Mouse (Mus musculus) skeletal muscle tissue, postnatal 0 days (tissue): ENCODE data around the gene Ankrd40. TPM values are rescaled to one million over a fixed set of nuclear protein-coding genes. Genes with fewer than 3 reads are reported as not detected.

ENCODE experiments used
- polyA plus RNA-seq: library from polyadenylated mRNA; unstranded; fragments of >200 nt; fragmentation: Nextera tagmentation; extraction: Ambion mirVana; gene quantifications from 2 replicates; pipeline ENCODE4 v1.2.1, GENCODE M21; 2015

The Ankrd40 gene
- polyA plus RNA-seq: 40.7 and 42.7 TPM in 2 replicates

GRCm38 (mm10) chr11:94327693-94328643, at the start of gene Ankrd40:
Ankrd40 (plus strand) TSS chr11:94328001.

GRCm38 (mm10) chr11:94281199-94282181, 46.3 kb upstream of the Ankrd40 start, which contains the start of gene Gm21885:
Gm21885 (plus strand) TSS chr11:94281873.

GRCm38 (mm10) chr11:94321931-94322400, 5.8 kb upstream of the Ankrd40 start, which contains the start of gene Luc7l3:
Luc7l3 (minus strand) TSS chr11:94321988.

Other genes with a start within 250 kb of the Ankrd40 start
- 91.6 and 112 TPM in 2 replicates for gene Tob1, start 116.5 kb upstream of the Ankrd40 start, polyA plus RNA-seq
- gene Wfikkn2, start 82.0 kb upstream of the Ankrd40 start, polyA plus RNA-seq: 3.5 and 4.2 TPM in 2 replicates
- gene Gm21885, start 46.1 kb upstream of the Ankrd40 start, polyA plus RNA-seq: not detected in 2 replicates
- gene Luc7l3, start 6.0 kb upstream of the Ankrd40 start, polyA plus RNA-seq: 47.1 and 50.8 TPM in 2 replicates
- 0.42 and 0.95 TPM in 2 replicates for gene Abcc3, start 65.0 kb downstream of the Ankrd40 start, polyA plus RNA-seq
- 2.4 and 2.6 TPM in 2 replicates for gene Cacna1g, start 146.2 kb downstream of the Ankrd40 start, polyA plus RNA-seq
- gene Spata20, start 158.2 kb downstream of the Ankrd40 start, polyA plus RNA-seq: not detected in 2 replicates
- gene Epn3, start 172.0 kb downstream of the Ankrd40 start, polyA plus RNA-seq: 0.55 and 1.5 TPM in 2 replicates
- gene Mycbpap, start 193.7 kb downstream of the Ankrd40 start, polyA plus RNA-seq: 0.06 and 0.12 TPM in 2 replicates
- 2.3 and 2.5 TPM in 2 replicates for gene Rsad1, start 221.3 kb downstream of the Ankrd40 start, polyA plus RNA-seq
- 0.17 and 5.2 TPM in 2 replicates for gene Chad, start 237.0 kb downstream of the Ankrd40 start, polyA plus RNA-seq